Mouse (Mus musculus) kidney, embryonic 14.5 days (tissue): ENCODE data around the gene Sptbn4. TPM values are rescaled to one million over a fixed set of nuclear protein-coding genes. Genes with fewer than 3 reads are reported as not detected.

Experiments used
- ATAC-seq: fragments of 200-750 bp; cut with Nextera tagmentation; 2 replicates; pipeline ENCODE4 v1.8.0; 2017; ENCODE audit warnings: moderate number of reproducible peaks, mild to moderate bottlenecking, moderate TSS enrichment, moderate library complexity; ENCODE audit not compliant: low FRiP score, low TSS enrichment
- H3K27ac ChIP-seq: fragments of 300-500 bp; sonication (generic); 2 replicates; pipeline ENCODE4 v1.5.1; 2014; ENCODE audit warnings: low read depth, mild to moderate bottlenecking, low read length, moderate library complexity, mixed read lengths
- H3K27me3 ChIP-seq: fragments of 300-500 bp; sonication (generic); 2 replicates; pipeline ENCODE4 v1.6.1; 2014; ENCODE audit warnings: mild to moderate bottlenecking, low read length; ENCODE audit not compliant: control insufficient read depth, insufficient read depth
- H3K36me3 ChIP-seq: fragments of 300-500 bp; sonication (generic); 2 replicates; pipeline ENCODE4 v1.6.1; 2014; ENCODE audit warnings: low read length, mixed read lengths; ENCODE audit not compliant: control insufficient read depth, insufficient read depth
- H3K4me1 ChIP-seq: fragments of 300-500 bp; sonication (generic); 2 replicates; pipeline ENCODE4 v1.6.1; 2014; ENCODE audit warnings: low read length, mixed read lengths; ENCODE audit not compliant: control insufficient read depth, insufficient read depth
- H3K4me2 ChIP-seq: fragments of 300-500 bp; sonication (generic); replicated peaks from 2 replicates; pipeline ENCODE4 v1.6.1; 2014; ENCODE audit warnings: low read depth, mild to moderate bottlenecking, low read length
- H3K4me3 ChIP-seq: fragments of 300-500 bp; sonication (generic); 2 replicates; pipeline ENCODE4 v1.5.1; 2014; ENCODE audit warnings: mild to moderate bottlenecking, low read length
- H3K9ac ChIP-seq: fragments of 300-500 bp; sonication (generic); 2 replicates; pipeline ENCODE4 v1.6.1; 2014; ENCODE audit warnings: low read depth, mild to moderate bottlenecking, low read length, moderate library complexity
- H3K9me3 ChIP-seq: fragments of 300-500 bp; sonication (generic); 2 replicates; pipeline ENCODE4 v1.6.1; 2016; ENCODE audit warnings: low read length; ENCODE audit not compliant: control insufficient read depth
- WGBS: fragments of 180-500 bp; shearing (Covaris S2); extraction: QIAGEN DNeasy Blood & Tissue Kit; methylation state at CpG from one replicate; pipeline ENCODE4 v1.1.7; 2014; 5-methylcytosine and 5-hydroxymethylcytosine counted together
- polyA plus RNA-seq: library from polyadenylated mRNA; unstranded; fragments of >200 nt; fragmentation: Nextera tagmentation; extraction: Ambion mirVana; gene quantifications from 2 replicates; pipeline ENCODE4 v1.2.1, GENCODE M21; 2014

Sptbn4 gene
- polyA plus RNA-seq, 1 experiment from 2014 or later = 0.39 TPM

DNA sequence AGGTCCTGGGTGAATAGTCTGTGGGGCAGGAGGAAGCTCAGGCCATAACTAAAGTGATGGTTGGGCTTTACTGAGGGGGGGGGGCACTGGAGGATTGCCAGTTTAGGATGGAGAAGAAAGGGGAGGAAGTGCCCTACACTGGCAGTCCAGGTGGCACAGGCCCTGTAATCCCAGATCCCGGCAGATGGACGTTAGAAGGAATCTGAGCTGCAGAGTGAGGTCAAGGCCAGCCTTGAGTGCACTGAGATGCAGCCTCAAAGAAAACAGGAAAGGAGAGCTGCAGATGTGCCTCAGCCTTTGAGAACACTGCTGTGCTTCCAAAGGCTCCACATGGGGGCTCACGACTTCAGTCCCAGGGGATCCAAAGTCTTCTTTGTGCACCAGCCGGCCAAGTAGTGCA, 20.2 kb upstream of the Sptbn4 start:
- no peak overlapping the region for H3K4me3 ChIP-seq
- WGBS = 22% methylated on average over 4 of the region's 4 CpGs
- H3K27me3 ChIP-seq = no peaks in the 10 kb centered on the region
- peak; percentile 37 for ATAC-seq
- H3K4me2 ChIP-seq = no peak overlapping the region
- H3K36me3 ChIP-seq = no peaks in the 10 kb centered on the region
- H3K27ac ChIP-seq = no peak overlapping the region
- H3K9ac ChIP-seq = no peak overlapping the region
- no peaks in the 10 kb centered on the region for H3K9me3 ChIP-seq
- H3K4me1 ChIP-seq = peaks cover 9% of the 10 kb centered on the region; the same call in 1 of the 2 replicates

DNA sequence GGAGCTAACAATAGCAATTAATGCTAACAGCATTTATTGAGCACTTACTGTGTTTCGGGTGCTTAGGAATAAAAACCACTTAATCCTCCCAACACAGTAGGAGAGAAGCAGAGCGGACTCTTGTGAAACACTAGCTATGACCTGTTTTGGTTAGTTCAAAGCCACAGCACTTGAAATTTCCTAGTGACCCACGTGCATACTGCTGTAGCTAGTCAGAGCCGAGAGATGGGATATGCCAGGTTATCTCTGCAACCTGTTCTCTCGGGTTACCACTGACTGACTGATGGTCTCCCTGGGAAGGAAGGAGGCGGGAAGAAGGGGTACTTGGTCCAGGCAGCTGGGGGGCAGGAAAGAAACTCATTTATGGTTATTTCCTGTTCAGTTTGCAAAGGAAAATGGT, 13.0 kb upstream of the Sptbn4 start:
- no peak overlapping the region for H3K4me3 ChIP-seq
- no peaks in the 10 kb centered on the region for H3K36me3 ChIP-seq
- H3K27me3 ChIP-seq = no peaks in the 10 kb centered on the region
- ATAC-seq = no peak
- 76% methylated on average over 6 of the region's 6 CpGs for WGBS
- H3K9ac ChIP-seq = no peak overlapping the region
- no peak overlapping the region for H3K27ac ChIP-seq
- H3K4me2 ChIP-seq = no peak overlapping the region
- H3K4me1 ChIP-seq = no peaks in the 10 kb centered on the region
- H3K9me3 ChIP-seq = no peaks in the 10 kb centered on the region

DNA sequence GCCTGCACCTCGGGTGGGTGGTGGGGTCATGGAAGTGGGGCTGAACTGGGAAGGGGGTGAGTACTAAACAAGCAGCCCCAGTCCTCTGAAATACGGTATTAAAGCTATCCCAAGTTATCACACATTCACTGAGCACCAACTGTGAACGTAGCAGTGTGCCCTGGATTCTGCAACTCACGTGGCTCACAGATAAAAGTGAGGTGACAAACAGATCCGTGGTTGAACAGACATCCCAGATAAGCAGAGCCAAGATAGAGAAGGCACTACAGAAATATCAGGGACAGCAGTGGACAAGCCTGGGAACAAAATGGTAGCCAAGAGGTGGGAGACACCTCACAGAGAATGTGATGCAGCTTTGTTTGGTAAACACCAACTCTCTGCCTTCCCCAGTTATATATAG, 12.2 kb upstream of the Sptbn4 start:
- H3K4me3 ChIP-seq = no peak overlapping the region
- H3K4me2 ChIP-seq = no peak overlapping the region
- 88% methylated on average over 5 of the region's 5 CpGs for WGBS
- ATAC-seq = no peak
- H3K36me3 ChIP-seq = no peaks in the 10 kb centered on the region
- H3K27ac ChIP-seq = no peak overlapping the region
- no peaks in the 10 kb centered on the region for H3K9me3 ChIP-seq
- no peaks in the 10 kb centered on the region for H3K4me1 ChIP-seq
- H3K27me3 ChIP-seq = no peaks in the 10 kb centered on the region
- H3K9ac ChIP-seq = no peak overlapping the region

DNA sequence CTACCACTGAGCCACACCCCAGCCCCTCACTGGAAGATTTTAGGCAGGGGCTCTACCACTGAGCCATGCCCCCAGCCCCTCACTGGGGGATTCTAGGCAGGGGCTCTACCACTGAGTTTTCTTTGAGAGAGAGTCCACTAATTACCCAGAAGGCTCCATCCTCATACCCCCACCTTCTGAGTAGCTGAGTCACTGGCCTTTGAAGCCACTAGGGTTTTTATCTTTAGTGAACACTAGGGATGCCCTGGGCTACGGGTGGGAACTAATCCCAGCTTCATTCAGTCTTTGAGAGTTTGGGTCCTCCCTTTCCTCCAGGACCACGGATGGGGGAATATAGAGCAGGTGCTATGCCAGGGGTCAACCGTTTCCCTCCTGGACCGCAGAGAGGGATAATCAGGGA, 11.1 kb upstream of the Sptbn4 start:
- Histone ChIP-seq H3K4me2 (no peak overlapping the region), H3K9ac (no peak overlapping the region)
- ATAC-seq = no peak

DNA sequence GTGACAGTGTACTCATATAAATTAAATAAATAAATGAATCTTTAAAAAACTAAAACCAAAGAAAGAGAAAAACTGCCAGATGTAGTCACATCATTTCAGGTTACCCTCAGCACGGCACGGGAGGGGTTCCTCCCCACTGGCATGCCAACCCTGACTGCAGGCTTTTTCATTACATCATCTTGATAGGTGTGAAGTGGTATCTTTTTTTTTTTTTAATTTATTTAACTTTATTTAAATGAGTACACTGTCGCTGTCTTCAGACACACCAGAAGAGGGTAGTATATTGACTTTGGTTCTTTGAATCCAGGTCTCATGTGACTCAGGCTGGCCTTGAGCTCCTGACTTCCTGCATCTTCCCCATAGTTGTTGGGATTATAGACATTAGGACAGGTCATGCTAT, 7.8 kb upstream of the Sptbn4 start:
- WGBS = 91% methylated on average over 3 of the region's 3 CpGs
- H3K27me3 ChIP-seq = no peaks in the 10 kb centered on the region
- no peak for ATAC-seq

More for the DNA sequence above, 11.1 kb upstream of the Sptbn4 start:
- Histone ChIP-seq H3K27me3 (no peaks in the 10 kb centered on the region), H3K4me1 (no peaks in the 10 kb centered on the region), H3K4me3 (no peak overlapping the region), H3K27ac (no peak overlapping the region), H3K36me3 (no peaks in the 10 kb centered on the region), H3K9me3 (no peaks in the 10 kb centered on the region)
- 88% methylated on average over 4 of the region's 4 CpGs for WGBS

DNA sequence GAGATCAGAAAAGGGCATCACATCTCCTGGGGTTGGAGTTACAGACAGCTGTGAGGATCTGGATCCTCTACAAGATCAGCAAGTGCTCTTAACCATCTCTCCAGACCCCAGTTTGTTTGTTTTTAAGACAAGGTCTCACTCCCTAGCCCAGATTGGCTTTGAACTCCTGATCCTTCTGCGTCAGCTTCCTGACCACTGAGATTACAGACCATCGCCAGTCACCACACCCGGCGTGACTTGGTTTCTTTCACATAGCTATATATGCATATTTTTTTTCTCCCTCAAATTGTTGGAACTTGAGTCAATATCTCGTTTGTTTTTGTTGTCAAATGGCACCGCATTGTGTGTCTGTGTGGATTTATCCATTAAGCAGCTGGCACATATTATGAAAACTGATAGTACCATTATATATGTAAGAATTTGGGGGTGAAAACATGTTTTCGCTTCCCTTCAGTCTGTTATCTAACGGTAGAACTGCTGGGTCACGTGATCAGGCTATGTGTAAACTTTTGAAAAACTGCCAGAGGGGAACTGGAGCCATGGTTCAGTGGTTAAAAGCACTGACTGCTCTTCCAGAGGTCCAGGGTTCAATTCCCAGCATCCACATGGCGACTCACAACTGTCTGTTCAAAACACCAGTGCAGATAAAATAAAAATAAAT, 7.1 kb upstream of the Sptbn4 start:
- Histone ChIP-seq H3K4me3 (no peak overlapping the region), H3K36me3 (no peaks in the 10 kb centered on the region), H3K27ac (no peak overlapping the region), H3K9ac (no peak overlapping the region), H3K4me1 (no peaks in the 10 kb centered on the region), H3K9me3 (no peaks in the 10 kb centered on the region), H3K27me3 (no peaks in the 10 kb centered on the region), H3K4me2 (no peak overlapping the region)
- ATAC-seq = no peak
- WGBS = 64% methylated on average over 10 of the region's 10 CpGs

More for the DNA sequence above, 7.8 kb upstream of the Sptbn4 start:
- Histone ChIP-seq H3K36me3 (no peaks in the 10 kb centered on the region), H3K9me3 (no peaks in the 10 kb centered on the region), H3K9ac (no peak overlapping the region), H3K27ac (no peak overlapping the region), H3K4me3 (no peak overlapping the region), H3K4me1 (no peaks in the 10 kb centered on the region), H3K4me2 (no peak overlapping the region)

DNA sequence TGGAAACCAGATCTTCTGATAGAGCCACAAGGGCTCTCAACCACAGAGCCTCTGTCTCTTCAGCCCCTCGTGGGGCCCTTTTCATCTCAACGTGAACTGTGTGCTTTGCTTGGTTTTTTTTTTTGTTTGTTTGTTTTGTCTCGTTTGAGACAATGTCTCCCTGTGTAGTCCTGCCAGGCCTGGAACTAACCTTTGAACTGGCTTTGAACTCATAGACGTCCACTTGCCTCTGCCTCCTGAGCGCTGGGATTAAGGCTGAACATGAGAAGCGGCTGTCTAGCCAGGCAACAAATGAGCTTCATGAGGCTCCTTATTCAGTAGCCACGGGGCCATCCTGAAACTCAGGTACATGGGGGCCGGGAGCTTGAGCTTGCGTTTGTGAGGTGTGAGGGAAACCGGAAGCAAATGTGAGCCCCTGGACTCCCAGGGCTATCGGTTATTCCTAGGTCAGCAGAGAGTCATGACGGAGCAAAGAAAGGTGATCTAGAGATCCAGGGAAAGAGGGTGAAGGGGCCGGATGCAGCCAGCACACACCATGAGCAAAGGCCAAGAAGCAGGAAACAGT, 4.8 kb upstream of the Sptbn4 start:
- Histone ChIP-seq H3K36me3 (no peaks in the 10 kb centered on the region), H3K9ac (no peak overlapping the region), H3K4me2 (no peak overlapping the region), H3K9me3 (no peaks in the 10 kb centered on the region), H3K27me3 (no peaks in the 10 kb centered on the region), H3K4me3 (no peak overlapping the region), H3K4me1 (0 out of 2 replicates have a peak, but pooled peaks cover 3% of the 10 kb centered on the region), H3K27ac (no peak overlapping the region)
- no peak for ATAC-seq
- 54% methylated on average over 13 of the region's 13 CpGs for whole genome bisulfite sequencing

DNA sequence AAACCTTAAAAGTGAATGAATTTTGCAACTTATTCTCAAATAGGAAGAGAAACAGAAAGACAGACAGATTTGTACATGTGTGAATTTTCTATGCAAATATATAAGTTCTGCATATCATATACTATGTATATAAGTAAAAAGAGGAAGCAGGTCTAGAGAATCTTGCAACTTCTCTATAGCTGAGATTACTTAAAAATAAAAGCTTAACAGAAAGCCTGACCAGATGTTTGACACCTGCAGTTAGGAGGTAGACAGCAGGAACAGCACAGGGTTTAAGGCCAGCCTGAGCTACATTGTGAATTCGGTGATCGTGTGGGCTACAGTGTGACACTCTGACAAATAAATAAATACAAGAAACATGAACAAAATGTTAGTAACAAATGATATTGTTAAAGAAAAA, 3.9 kb upstream of the Sptbn4 start:
- H3K9me3 ChIP-seq = no peaks in the 10 kb centered on the region
- WGBS = 95% methylated on average over 2 of the region's 2 CpGs
- no peak overlapping the region for H3K4me3 ChIP-seq
- ATAC-seq = no peak
- peaks cover 8% of the 10 kb centered on the region for H3K27me3 ChIP-seq
- no peak overlapping the region for H3K9ac ChIP-seq
- 0 out of 2 replicates have a peak, but pooled peaks cover 5% of the 10 kb centered on the region for H3K4me1 ChIP-seq
- no peak overlapping the region for H3K4me2 ChIP-seq
- H3K36me3 ChIP-seq = no peaks in the 10 kb centered on the region
- no peak overlapping the region for H3K27ac ChIP-seq

DNA sequence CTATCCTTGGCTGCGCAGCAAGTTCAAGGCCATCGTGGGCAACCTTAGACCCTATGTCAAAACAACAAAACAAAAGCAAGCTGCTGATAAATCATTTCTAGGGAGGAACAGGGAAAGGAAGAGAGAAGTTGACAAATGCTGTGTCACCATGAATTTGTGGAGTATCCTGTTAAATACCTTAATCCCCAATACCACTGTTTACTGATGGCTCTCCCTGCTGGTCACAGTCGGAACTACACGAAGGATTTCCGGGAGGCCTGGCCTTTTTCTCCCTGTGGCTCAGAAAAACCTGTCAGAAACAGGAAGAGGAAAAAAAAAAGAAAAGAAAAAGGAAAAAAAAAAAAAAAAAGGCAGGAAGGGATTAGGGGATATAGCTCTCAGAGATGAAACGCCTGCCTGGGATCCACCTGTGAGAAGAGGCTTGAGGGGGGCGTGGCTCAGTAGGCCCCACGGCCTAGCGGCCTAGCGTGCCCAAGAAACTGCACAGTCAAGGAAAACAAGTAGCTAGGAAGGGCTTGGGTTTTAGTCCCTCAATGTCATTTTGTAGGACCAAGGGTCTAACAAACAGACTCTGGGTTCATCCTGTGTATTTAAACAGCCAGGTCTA, 1.9 kb upstream of the Sptbn4 start:
- Histone ChIP-seq H3K4me2 (no peak overlapping the region), H3K9ac (no peak overlapping the region), H3K27me3 (peaks cover 13% of the 10 kb centered on the region), H3K9me3 (no peaks in the 10 kb centered on the region), H3K36me3 (no peaks in the 10 kb centered on the region), H3K27ac (no peak overlapping the region), H3K4me1 (0 out of 2 replicates have a peak, but pooled peaks cover 6% of the 10 kb centered on the region), H3K4me3 (no peak overlapping the region)
- 63% methylated on average over 10 of the region's 10 CpGs for WGBS
- no peak for ATAC-seq
